Mouse (Mus musculus) MEL (cell line): ENCODE data around the gene Atp4a. TPM values are rescaled to one million over a fixed set of nuclear protein-coding genes. Genes with fewer than 3 reads are reported as not detected.

Source experiments
- DNase-seq: peaks from one replicate; pipeline ENCODE4 v3.0.0; 2011; ENCODE audit warnings: low read depth, low spot score
- H3K27ac ChIP-seq: 2 replicates; pipeline ENCODE4 v1.5.1; 2012; ENCODE audit warnings: low read depth, mild to moderate bottlenecking, control low read depth, low read length, moderate library complexity; ENCODE audit not compliant: control insufficient read depth
- H3K27me3 ChIP-seq, 2 experiments: fragments of 150-350 bp in 1 of 2; sonication (generic) in 1 of 2; 2 replicates each; pipeline ENCODE4 v1.6.1; 2012; ENCODE audit warnings: low read length in 2 of 2, mild to moderate bottlenecking in 2 of 2, improper control_type of control experiment in 1 of 2, moderate library complexity in 1 of 2; ENCODE audit not compliant: insufficient read depth in 2 of 2, control insufficient read depth in 1 of 2
- H3K36me3 ChIP-seq, 2 experiments: 2 replicates each; pipeline ENCODE4 v1.6.1; 2012 to 2014; ENCODE audit warnings: low read length in 2 of 2, improper control_type of control experiment in 1 of 2, inconsistent platforms in 1 of 2, mild to moderate bottlenecking in 1 of 2; ENCODE audit not compliant: insufficient read depth in 2 of 2, control insufficient read depth in 1 of 2
- H3K4me1 ChIP-seq, 2 experiments: fragments of 150-350 bp in 1 of 2; sonication (generic) in 1 of 2; 2 replicates each; pipeline ENCODE4 v1.6.1; 2012; ENCODE audit warnings: low read length in 2 of 2, improper control_type of control experiment in 1 of 2, mild to moderate bottlenecking in 1 of 2; ENCODE audit not compliant: insufficient read depth in 2 of 2, control insufficient read depth in 1 of 2
- H3K4me3 ChIP-seq, 2 experiments: fragments of 150-350 bp in 1 of 2; sonication (generic) in 1 of 2; 2 replicates each; pipeline ENCODE4 v1.5.1; 2012; ENCODE audit warnings: low read depth in 2 of 2, low read length in 2 of 2, mild to moderate bottlenecking in 2 of 2, moderate library complexity in 2 of 2, control low read depth in 1 of 2, improper control_type of control experiment in 1 of 2; ENCODE audit not compliant: control insufficient read depth in 1 of 2, insufficient read depth in 1 of 2
- H3K79me2 ChIP-seq: 2 replicates; pipeline ENCODE4 v1.6.1; 2012; ENCODE audit warnings: mild to moderate bottlenecking, low read length, moderate library complexity; ENCODE audit not compliant: control insufficient read depth, poor library complexity, insufficient read depth
- H3K9ac ChIP-seq: 2 replicates; pipeline ENCODE4 v1.6.1; 2012; ENCODE audit warnings: low read depth, mild to moderate bottlenecking, control low read depth, low read length, moderate library complexity; ENCODE audit not compliant: control insufficient read depth, poor library complexity, severe bottlenecking
- H3K9me3 ChIP-seq: fragments of 150-350 bp; sonication (generic); replicated peaks from 2 replicates; pipeline ENCODE4 v1.6.1; 2012; ENCODE audit warnings: mild to moderate bottlenecking, low read length, improper control_type of control experiment, moderate library complexity; ENCODE audit not compliant: insufficient read depth
- CHD1 ChIP-seq: IDR thresholded peaks from 2 replicates; pipeline ENCODE4 v1.6.1; 2012; ENCODE audit warnings: low read depth, mild to moderate bottlenecking, inconsistent platforms, low read length, improper control_type of control experiment
- CHD2 ChIP-seq: IDR thresholded peaks from 2 replicates; pipeline ENCODE4 v1.6.1; 2011; ENCODE audit warnings: low read length, improper control_type of control experiment
- E2F4 ChIP-seq: IDR thresholded peaks from 2 replicates; pipeline ENCODE4 v1.6.1; 2011; ENCODE audit warnings: low read depth, low read length, improper control_type of control experiment, borderline replicate concordance
- ELF1 ChIP-seq: IDR thresholded peaks from 2 replicates; pipeline ENCODE4 v1.6.1; 2014; ENCODE audit warnings: low read depth, mild to moderate bottlenecking, inconsistent platforms, low read length, improper control_type of control experiment, moderate library complexity
- EP300 ChIP-seq, 2 experiments: IDR thresholded peaks; 2 replicates each; pipeline ENCODE4 v1.6.1; 2011; ENCODE audit warnings: improper control_type of control experiment in 2 of 2, low read length in 2 of 2, low read depth in 1 of 2, mild to moderate bottlenecking in 1 of 2
- ETS1 ChIP-seq: IDR thresholded peaks from 2 replicates; pipeline ENCODE4 v1.6.1; 2012; ENCODE audit warnings: low read depth, mild to moderate bottlenecking, inconsistent platforms, low read length, improper control_type of control experiment, moderate library complexity
- HCFC1 ChIP-seq: IDR thresholded peaks from 2 replicates; pipeline ENCODE4 v1.6.1; 2012; ENCODE audit warnings: low read depth, mild to moderate bottlenecking, inconsistent platforms, low read length, improper control_type of control experiment, moderate library complexity
- JUND ChIP-seq: IDR thresholded peaks from 2 replicates; pipeline ENCODE4 v1.6.1; 2011; ENCODE audit warnings: low read depth, mild to moderate bottlenecking, improper control_type of control experiment, low read length
- KAT2A ChIP-seq: conservative IDR thresholded peaks from 2 replicates; pipeline ENCODE4 v1.6.1; 2012; ENCODE audit warnings: low read depth, low read length, improper control_type of control experiment, inconsistent platforms
- MAFK ChIP-seq: IDR thresholded peaks from 2 replicates; pipeline ENCODE4 v1.6.1; 2011; ENCODE audit warnings: low read depth, mild to moderate bottlenecking, low read length, improper control_type of control experiment, borderline replicate concordance
- MAX ChIP-seq: IDR thresholded peaks from 2 replicates; pipeline ENCODE4 v1.6.1; 2011; ENCODE audit warnings: low read length, improper control_type of control experiment
- MAZ ChIP-seq: IDR thresholded peaks from 2 replicates; pipeline ENCODE4 v1.6.1; 2012; ENCODE audit warnings: low read depth, mild to moderate bottlenecking, inconsistent platforms, low read length, improper control_type of control experiment
- MEF2A ChIP-seq: IDR thresholded peaks from 2 replicates; pipeline ENCODE4 v1.6.1; 2014; ENCODE audit warnings: low read depth, mild to moderate bottlenecking, inconsistent platforms, low read length, improper control_type of control experiment; ENCODE audit not compliant: poor library complexity, insufficient replicate concordance, severe bottlenecking; ENCODE audit errors: extremely low read depth
- MYB ChIP-seq: IDR thresholded peaks from 2 replicates; pipeline ENCODE4 v1.6.1; 2011; ENCODE audit warnings: mild to moderate bottlenecking, low read depth, low read length, improper control_type of control experiment
- NELFE ChIP-seq: IDR thresholded peaks from 2 replicates; pipeline ENCODE4 v1.6.1; 2011; ENCODE audit warnings: low read depth, low read length, improper control_type of control experiment
- NRF1 ChIP-seq: IDR thresholded peaks from 2 replicates; pipeline ENCODE4 v1.6.1; 2014; ENCODE audit warnings: low read depth, mild to moderate bottlenecking, inconsistent platforms, low read length, improper control_type of control experiment, moderate library complexity; ENCODE audit not compliant: poor library complexity, insufficient read depth, severe bottlenecking
- POLR2A ChIP-seq, 2 experiments: IDR thresholded peaks; 2 replicates each; pipeline ENCODE4 v1.6.1; 2011 to 2012; ENCODE audit warnings: low read length in 2 of 2, mild to moderate bottlenecking in 2 of 2, control low read depth in 1 of 2, improper control_type of control experiment in 1 of 2, low read depth in 1 of 2, moderate library complexity in 1 of 2; ENCODE audit not compliant: control insufficient read depth in 1 of 2, insufficient read depth in 1 of 2, poor library complexity in 1 of 2
- POLR2AphosphoS2 ChIP-seq: IDR thresholded peaks from 2 replicates; pipeline ENCODE4 v1.6.1; 2011; ENCODE audit warnings: low read length, improper control_type of control experiment
- POLR2AphosphoS5 ChIP-seq: IDR thresholded peaks from 2 replicates; pipeline ENCODE4 v1.6.1; 2012; ENCODE audit warnings: low read depth, borderline replicate concordance, mild to moderate bottlenecking, inconsistent platforms, low read length, moderate library complexity, mixed read lengths
- RAD21 ChIP-seq: IDR thresholded peaks from 2 replicates; pipeline ENCODE4 v1.6.1; 2011; ENCODE audit warnings: mild to moderate bottlenecking, low read depth, low read length, improper control_type of control experiment
- RCOR1 ChIP-seq: IDR thresholded peaks from 2 replicates; pipeline ENCODE4 v1.6.1; 2012; ENCODE audit warnings: low read depth, mild to moderate bottlenecking, inconsistent platforms, low read length, improper control_type of control experiment
- SMC3 ChIP-seq: IDR thresholded peaks from 2 replicates; pipeline ENCODE4 v1.6.1; 2011; ENCODE audit warnings: low read depth, low read length, improper control_type of control experiment
- TAL1 ChIP-seq: IDR thresholded peaks from 2 replicates; pipeline ENCODE4 v1.6.1; 2012; ENCODE audit warnings: mild to moderate bottlenecking, inconsistent platforms, low read length, moderate library complexity, mixed read lengths
- TBP ChIP-seq: IDR thresholded peaks from 2 replicates; pipeline ENCODE4 v1.8.0; 2011; ENCODE audit warnings: low read depth, low read length, improper control_type of control experiment
- TCF12 ChIP-seq: IDR thresholded peaks from 2 replicates; pipeline ENCODE4 v1.6.1; 2014; ENCODE audit warnings: low read depth, mild to moderate bottlenecking, inconsistent platforms, low read length, improper control_type of control experiment, moderate library complexity
- UBTF ChIP-seq: IDR thresholded peaks from 2 replicates; pipeline ENCODE4 v1.6.1; 2012; ENCODE audit warnings: low read depth, mild to moderate bottlenecking, inconsistent platforms, low read length, improper control_type of control experiment, moderate library complexity, borderline replicate concordance; ENCODE audit not compliant: insufficient read depth
- USF1 ChIP-seq: IDR thresholded peaks from 2 replicates; pipeline ENCODE4 v1.6.1; 2014; ENCODE audit warnings: low read depth, mild to moderate bottlenecking, inconsistent platforms, low read length, improper control_type of control experiment, moderate library complexity
- USF2 ChIP-seq, 2 experiments: IDR thresholded peaks; 2 replicates each; pipeline ENCODE4 v1.6.1; 2011 to 2012; ENCODE audit warnings: improper control_type of control experiment in 2 of 2, low read length in 2 of 2, borderline replicate concordance in 1 of 2, inconsistent platforms in 1 of 2, low read depth in 1 of 2, mild to moderate bottlenecking in 1 of 2; ENCODE audit not compliant: insufficient read depth in 1 of 2
- ZC3H11A ChIP-seq: IDR thresholded peaks from 2 replicates; pipeline ENCODE4 v1.6.1; 2012; ENCODE audit warnings: low read depth, mild to moderate bottlenecking, inconsistent platforms, low read length, improper control_type of control experiment
- ZKSCAN1 ChIP-seq: IDR thresholded peaks from 2 replicates; pipeline ENCODE4 v1.6.1; 2012; ENCODE audit warnings: low read depth, mild to moderate bottlenecking, inconsistent platforms, low read length, improper control_type of control experiment, moderate library complexity
- ZMIZ1 ChIP-seq: IDR thresholded peaks from 2 replicates; pipeline ENCODE4 v1.6.1; 2012; ENCODE audit warnings: low read depth, mild to moderate bottlenecking, inconsistent platforms, low read length, improper control_type of control experiment, moderate library complexity
- ZNF384 ChIP-seq: IDR thresholded peaks from 2 replicates; pipeline ENCODE4 v1.6.1; 2012; ENCODE audit warnings: low read depth, mild to moderate bottlenecking, inconsistent platforms, low read length, improper control_type of control experiment
- polyA plus RNA-seq, 2 experiments: library from polyadenylated mRNA; stranded (reverse) in 1 of 2; unstranded in 1 of 2; fragments of >175 nt in 1 of 2; fragments of >200 nt in 1 of 2; gene quantifications; 2 replicates each; pipeline versions ENCODE4 v1.2.1 to v1.2.4; 2012; ENCODE audit warnings: low replicate concordance in 2 of 2, low read depth in 1 of 2; ENCODE audit not compliant: insufficient read length in 2 of 2, insufficient read depth in 1 of 2, missing spikeins in 1 of 2
- total RNA-seq: library from RNA; depleted of rRNA; stranded (reverse); fragments of 300-350 nt; gene quantifications from 2 replicates; pipeline ENCODE4 v1.2.3, GENCODE M21; 2012

Gene Atp4a
- total and polyA plus RNA-seq, 3 experiments: 1.5 to 3.0 TPM; not detected in 1

- Histone ChIP-seq H3K4me1 (peaks cover 0 to 10% of the 10 kb centered on the region in 2 experiments; a peak in 1 of 4 replicates), H3K36me3 (peaks cover 0 to 5% of the 10 kb centered on the region in 2 experiments; a peak in 2 of 4 replicates), H3K27me3 (no peaks in the 10 kb centered on the region; a peak in 1 of 4 replicates), H3K4me3 (peak overlapping the region; percentile 42 to 52), H3K9me3 (no peaks in the 10 kb centered on the region), H3K27ac (peak overlapping the region; percentile 42), H3K79me2 (no peaks in the 10 kb centered on the region), H3K9ac (peak overlapping the region; percentile 37)
- no peak for TF ChIP-seq RCOR1
- no peak for TF ChIP-seq EP300 (IDR thresholded peaks at IDR 0.05; ENCODE audit: low read depth in 1 of 2, low read length in 2 of 2)
- TF ChIP-seq TAL1: no peak
- no peak for TF ChIP-seq POLR2AphosphoS2
- peak; percentile 25; the same call in 1 of the 2 replicates for TF ChIP-seq TBP
- no peak for TF ChIP-seq ZMIZ1
- no peak for TF ChIP-seq KAT2A
- no peak for TF ChIP-seq E2F4
- no peak for TF ChIP-seq MYB
- TF ChIP-seq POLR2A (IDR thresholded peaks at IDR 0.05; ENCODE audit: control insufficient read depth in 1 of 2, insufficient read depth in 1 of 2, low read depth in 1 of 2, low read length in 2 of 2, poor library complexity in 1 of 2): peak in 1 of 2 experiments; percentile 17; a peak in 1 of 4 replicates
- no peak for TF ChIP-seq ZKSCAN1
- TF ChIP-seq POLR2AphosphoS5: no peak
- no peak for TF ChIP-seq USF1
- TF ChIP-seq RAD21: no peak
- TF ChIP-seq MAZ: no peak
- TF ChIP-seq MAFK: no peak
- no peak for TF ChIP-seq MAX
- no peak for TF ChIP-seq TCF12
- TF ChIP-seq CHD2: no peak
- no peak for TF ChIP-seq UBTF
- no peak for TF ChIP-seq JUND
- no peak for TF ChIP-seq NRF1
- TF ChIP-seq MEF2A: no peak
- 0 out of 2 replicates have a peak, but pooled peaks have one; percentile 16 for TF ChIP-seq ELF1
- TF ChIP-seq CHD1: no peak
- TF ChIP-seq NELFE: no peak
- peak; percentile 39; the same call in 1 of the 2 replicates for TF ChIP-seq ETS1
- TF ChIP-seq USF2 (IDR thresholded peaks at IDR 0.05; ENCODE audit: borderline replicate concordance in 1 of 2, insufficient read depth in 1 of 2, low read depth in 1 of 2, low read length in 2 of 2): no peak
- TF ChIP-seq ZNF384: no peak
- no peak for TF ChIP-seq ZC3H11A
- peak; percentile 69 for TF ChIP-seq HCFC1
- no peak for TF ChIP-seq SMC3
- DNase-seq: peak; percentile 85
These were observed 13.9 kb upstream of the Atp4a start for GRCm38 (mm10) chr7:30698101-30698500.
